Mouse (Mus musculus) hindbrain, embryonic 11.5 days (tissue): ENCODE data around the gene Vps51. TPM values are rescaled to one million over a fixed set of nuclear protein-coding genes. Genes with fewer than 3 reads are reported as not detected.

Source experiments
- ATAC-seq: fragments of 200-750 bp; cut with Nextera tagmentation; 2 replicates; pipeline ENCODE4 v1.8.0; 2017; ENCODE audit warnings: mild to moderate bottlenecking, moderate TSS enrichment, moderate library complexity; ENCODE audit not compliant: low FRiP score
- DNase-seq: peaks from one replicate; pipeline ENCODE4 v3.0.0-alpha.2; 2015; ENCODE audit warnings: low spot score
- H3K27ac ChIP-seq: fragments of 300-500 bp; sonication (generic); 2 replicates; pipeline ENCODE4 v1.5.1; 2014; ENCODE audit warnings: mild to moderate bottlenecking, low read depth, low read length
- H3K27me3 ChIP-seq: fragments of 300-500 bp; sonication (generic); 2 replicates; pipeline ENCODE4 v1.6.1; 2014; ENCODE audit warnings: mild to moderate bottlenecking, low read length, moderate library complexity, mixed read lengths; ENCODE audit not compliant: control insufficient read depth, insufficient read depth
- H3K36me3 ChIP-seq: fragments of 300-500 bp; sonication (generic); 2 replicates; pipeline ENCODE4 v1.6.1; 2014; ENCODE audit warnings: mild to moderate bottlenecking, low read length, moderate library complexity, mixed read lengths; ENCODE audit not compliant: control insufficient read depth, insufficient read depth
- H3K4me1 ChIP-seq: fragments of 300-500 bp; sonication (generic); replicated peaks from 2 replicates; pipeline ENCODE4 v1.6.1; 2014; ENCODE audit warnings: low read length, mixed read lengths; ENCODE audit not compliant: control insufficient read depth, insufficient read depth
- H3K4me2 ChIP-seq: fragments of 300-500 bp; sonication (generic); replicated peaks from 2 replicates; pipeline ENCODE4 v1.6.1; 2014; ENCODE audit warnings: mild to moderate bottlenecking, low read depth, low read length
- H3K4me3 ChIP-seq: fragments of 300-500 bp; sonication (generic); 2 replicates; pipeline ENCODE4 v1.5.1; 2014; ENCODE audit warnings: low read depth, low read length
- H3K9ac ChIP-seq: fragments of 300-500 bp; sonication (generic); 2 replicates; pipeline ENCODE4 v1.6.1; 2014; ENCODE audit warnings: low read depth, low read length
- H3K9me3 ChIP-seq: fragments of 300-500 bp; sonication (generic); 2 replicates; pipeline ENCODE4 v1.6.1; 2016; ENCODE audit warnings: low read length; ENCODE audit not compliant: control insufficient read depth
- WGBS: fragments of 180-500 bp; shearing (Covaris S2); extraction: QIAGEN DNeasy Blood & Tissue Kit; methylation state at CpG from one replicate; pipeline ENCODE4 v1.1.7; 2014; 5-methylcytosine and 5-hydroxymethylcytosine counted together
- polyA plus RNA-seq: library from polyadenylated mRNA; unstranded; fragments of >200 nt; fragmentation: Nextera tagmentation; extraction: Ambion mirVana; gene quantifications from 2 replicates; pipeline ENCODE4 v1.2.1, GENCODE M21; 2014

Vps51 gene
- polyA plus RNA-seq, 1 experiment from 2014 or later = 47.4 TPM

DNA sequence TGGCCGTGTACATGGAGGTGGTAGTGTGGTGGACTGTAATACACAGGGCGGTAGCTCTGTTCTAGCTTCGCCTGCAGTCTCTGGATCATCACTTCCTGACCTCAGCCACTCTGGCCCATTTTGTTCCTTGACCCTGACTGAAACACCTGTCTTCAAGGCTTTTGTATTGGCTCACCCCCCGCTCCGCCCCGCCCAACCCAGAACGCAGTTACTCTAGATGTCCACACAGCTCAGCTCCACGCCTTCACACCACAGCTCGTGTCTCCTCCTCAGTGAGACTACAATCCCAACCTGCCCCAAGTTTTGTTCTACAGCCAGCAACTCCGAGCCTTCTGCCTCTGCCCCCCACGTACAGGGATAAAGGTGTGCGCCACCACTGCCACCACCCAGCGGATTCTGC, 11.8 kb upstream of the Vps51 start:
- H3K36me3 ChIP-seq = peaks cover 12% of the 10 kb centered on the region
- WGBS = 98% methylated on average over 13 of the region's 13 CpGs
- H3K4me3 ChIP-seq = no peak overlapping the region
- no peak overlapping the region for H3K4me2 ChIP-seq
- DNase-seq = no peak
- no peaks in the 10 kb centered on the region for H3K27me3 ChIP-seq
- H3K9me3 ChIP-seq = no peaks in the 10 kb centered on the region
- H3K9ac ChIP-seq = no peak overlapping the region
- no peak overlapping the region for H3K27ac ChIP-seq
- ATAC-seq = no peak
- H3K4me1 ChIP-seq = peaks cover 4% of the 10 kb centered on the region

DNA sequence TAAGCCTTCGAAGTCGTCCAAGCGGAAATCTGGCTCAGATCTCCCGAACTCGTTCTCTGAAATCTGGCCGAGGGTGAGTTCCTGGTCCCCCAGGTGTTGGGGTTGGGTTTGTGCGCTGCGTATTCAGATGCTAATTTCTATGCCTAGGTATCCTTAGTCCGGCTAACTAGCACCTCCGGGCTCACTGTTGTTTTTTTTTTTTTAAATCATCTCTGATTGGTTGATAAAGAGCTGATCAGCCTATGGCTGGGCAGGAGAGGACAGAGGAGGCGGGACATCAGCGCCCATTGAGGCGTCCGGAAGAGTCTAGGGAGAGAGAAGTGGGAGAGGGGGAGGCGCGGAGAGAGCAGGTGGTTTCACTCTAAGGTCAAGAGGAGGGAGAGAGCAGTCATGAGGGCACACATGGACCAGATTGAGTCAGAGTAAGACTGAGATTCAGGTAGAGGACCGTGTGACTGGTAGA, 8.4 kb upstream of the Vps51 start:
- Histone ChIP-seq H3K27me3 (no peaks in the 10 kb centered on the region), H3K4me3 (peak overlapping the region; percentile 78), H3K4me1 (peaks cover 6% of the 10 kb centered on the region), H3K9ac (peak overlapping the region; percentile 59), H3K4me2 (peak overlapping the region; percentile 90), H3K36me3 (peaks cover 3% of the 10 kb centered on the region), H3K27ac (no peak overlapping the region), H3K9me3 (no peaks in the 10 kb centered on the region)
- WGBS = under 1% methylated on average over 17 of the region's 17 CpGs
- ATAC-seq (peak; percentile 78), DNase-seq (peak; percentile 77)

DNA sequence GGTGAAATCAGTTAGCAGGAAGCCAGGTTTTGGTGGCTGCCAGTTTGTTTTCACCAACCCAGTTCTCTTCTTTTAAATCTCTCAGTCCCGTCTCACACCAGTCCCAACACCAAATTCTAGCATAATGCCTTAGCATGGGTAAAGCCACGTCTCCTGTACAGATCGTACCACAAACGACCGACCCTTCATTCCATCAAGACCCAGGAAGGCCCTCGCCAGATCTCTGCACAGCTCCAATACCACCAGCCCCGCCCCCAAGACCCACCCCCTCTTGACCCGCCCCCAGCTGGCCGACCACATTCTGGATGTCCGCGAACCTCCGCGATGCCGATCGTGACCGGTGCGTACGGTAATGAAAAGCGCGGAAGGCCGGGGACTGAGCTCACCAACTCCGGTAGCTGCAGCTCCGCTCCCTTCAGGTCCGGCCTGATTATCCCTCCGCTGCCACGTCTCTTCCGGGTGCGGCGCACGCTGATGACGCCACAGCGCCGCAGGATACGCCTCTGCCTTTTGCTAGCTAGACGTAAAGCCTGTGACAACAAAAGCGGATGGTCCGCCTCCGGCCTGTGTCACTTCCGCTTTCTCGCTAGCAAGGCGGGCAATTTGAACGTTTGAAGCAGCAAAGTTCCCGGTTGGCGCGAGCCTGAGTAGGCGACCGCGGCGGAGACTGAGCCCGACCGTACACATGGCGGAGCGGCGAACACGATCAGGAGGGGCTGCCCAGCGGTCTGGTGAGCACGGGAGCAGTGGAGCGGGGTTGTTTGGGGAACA, 7.6 kb upstream of the Vps51 start, which contains the start of the genes Zfpl1 and Cdca5:
Gene Zfpl1 (minus strand): TSS at position 479 of the 771 bp plus-strand sequence.
Gene Cdca5 (plus strand): TSS at position 506 of the 771 bp plus-strand sequence.
- Histone ChIP-seq H3K4me2 (peak within 1 kb of the TSS; percentile 90), H3K36me3 (no peaks in the 10 kb centered on the region; the same call in 1 of the 2 replicates), H3K9ac (peak within 1 kb of the TSS; percentile 73), H3K4me1 (peaks cover 6% of the 10 kb centered on the region), H3K27me3 (no peaks in the 10 kb centered on the region), H3K27ac (peak within 1 kb of the TSS; percentile 58; the same call in 1 of the 2 replicates), H3K9me3 (no peaks in the 10 kb centered on the region), H3K4me3 (peak within 1 kb of the TSS; percentile 78)
- DNase-seq = peak; percentile 100
- WGBS = under 1% methylated on average over 58 of the region's 58 CpGs
- peak; percentile 89 for ATAC-seq

DNA sequence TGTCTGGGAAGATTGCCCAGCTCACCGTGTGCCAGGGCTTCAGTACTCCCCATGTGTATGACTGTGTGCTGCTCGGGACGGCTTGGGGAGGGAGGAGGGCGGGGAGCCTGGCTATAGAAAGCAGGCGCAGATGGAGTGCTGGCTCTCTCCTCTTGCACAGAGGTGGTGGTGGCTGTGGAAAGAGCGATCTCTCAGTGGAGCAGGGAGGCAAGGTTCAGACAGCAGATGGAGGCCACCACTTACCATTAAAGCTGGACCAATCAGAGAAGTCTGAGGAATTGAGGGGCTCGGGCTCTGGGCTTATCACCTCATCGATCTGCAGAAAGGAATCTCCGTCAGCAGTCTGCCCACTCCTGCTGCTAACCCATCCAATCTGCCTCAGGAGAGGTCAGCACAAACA, 5.1 kb upstream of the Vps51 start, which contains the start of gene Gm28374:
Gene Gm28374 (minus strand): TSS at position 101 of the 400 bp plus-strand sequence.
- Histone ChIP-seq H3K27ac (no peak within 1 kb of the TSS), H3K4me2 (no peak within 1 kb of the TSS), H3K4me1 (peaks cover 6% of the 10 kb centered on the region), H3K4me3 (no peak within 1 kb of the TSS), H3K27me3 (no peaks in the 10 kb centered on the region), H3K9me3 (no peaks in the 10 kb centered on the region), H3K9ac (no peak within 1 kb of the TSS), H3K36me3 (no peaks in the 10 kb centered on the region)
- DNase-seq = no peak
- 90% methylated on average over 9 of the region's 9 CpGs for WGBS
- no peak for ATAC-seq

DNA sequence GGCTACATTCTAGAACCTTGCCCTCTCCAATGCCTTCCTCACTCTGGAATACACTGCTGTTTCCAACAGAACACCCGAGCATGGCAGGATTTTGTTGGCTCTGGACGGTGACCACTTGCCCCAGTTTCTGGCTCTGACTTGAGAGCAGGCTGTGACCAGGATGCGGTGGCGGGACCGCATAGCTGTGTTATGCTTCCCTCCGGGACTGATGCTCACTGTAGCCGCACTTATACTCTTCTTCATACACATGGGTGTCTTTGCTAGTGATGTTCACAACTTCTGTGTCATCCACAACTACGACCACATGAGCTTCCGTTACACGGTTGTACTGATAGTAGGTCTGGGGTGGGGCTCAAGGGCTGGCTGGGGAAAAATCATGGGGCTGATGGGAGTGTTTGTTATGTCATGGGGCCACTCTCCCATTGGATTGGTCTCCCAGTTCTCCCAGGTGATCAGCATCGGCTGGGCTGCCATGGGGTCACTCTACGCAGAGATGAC, 3.0 kb upstream of the Vps51 start, which contains the start of gene Tmem262:
Gene Tmem262 (plus strand): TSS at position 51 of the 498 bp plus-strand sequence.
- ATAC-seq = no peak
- H3K4me1 ChIP-seq = peaks cover 12% of the 10 kb centered on the region
- no peak within 1 kb of the TSS for H3K4me2 ChIP-seq
- no peak within 1 kb of the TSS for H3K4me3 ChIP-seq
- no peak within 1 kb of the TSS for H3K27ac ChIP-seq
- H3K27me3 ChIP-seq = no peaks in the 10 kb centered on the region
- H3K9ac ChIP-seq = no peak within 1 kb of the TSS
- no peaks in the 10 kb centered on the region for H3K9me3 ChIP-seq
- H3K36me3 ChIP-seq = no peaks in the 10 kb centered on the region
- 93% methylated on average over 12 of the region's 12 CpGs for WGBS
- no peak for DNase-seq

DNA sequence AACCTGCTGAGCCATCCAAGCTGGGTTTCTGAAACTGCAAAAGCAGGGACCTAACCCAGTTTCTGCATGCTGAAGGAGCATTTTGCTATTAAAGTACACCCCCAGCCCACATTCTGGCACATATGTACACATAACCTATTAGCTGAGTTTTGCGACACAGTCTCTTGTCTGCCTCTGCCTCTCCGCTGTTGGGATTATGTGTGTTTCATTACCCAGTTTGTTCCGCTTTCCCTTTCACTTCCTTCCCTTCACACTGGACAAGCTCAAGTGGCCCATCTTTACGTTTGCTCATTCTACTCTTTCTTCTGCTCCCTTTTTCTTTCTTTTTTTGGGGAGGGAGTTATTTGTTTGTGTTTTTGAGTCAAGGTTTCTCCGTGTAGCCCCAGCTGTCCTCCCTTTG, 3.1 kb downstream of the Vps51 start:
- DNase-seq (no peak), ATAC-seq (no peak)
- H3K9ac ChIP-seq = no peak overlapping the region
- 97% methylated on average over 5 of the region's 5 CpGs for WGBS
- 0 out of 2 replicates have a peak, but pooled peaks cover 5% of the 10 kb centered on the region for H3K36me3 ChIP-seq
- no peak overlapping the region for H3K4me2 ChIP-seq
- H3K4me1 ChIP-seq = peaks cover 5% of the 10 kb centered on the region; the same call in 1 of the 2 replicates
- H3K4me3 ChIP-seq = no peak overlapping the region
- no peaks in the 10 kb centered on the region for H3K9me3 ChIP-seq
- no peak overlapping the region for H3K27ac ChIP-seq
- no peaks in the 10 kb centered on the region for H3K27me3 ChIP-seq

DNA sequence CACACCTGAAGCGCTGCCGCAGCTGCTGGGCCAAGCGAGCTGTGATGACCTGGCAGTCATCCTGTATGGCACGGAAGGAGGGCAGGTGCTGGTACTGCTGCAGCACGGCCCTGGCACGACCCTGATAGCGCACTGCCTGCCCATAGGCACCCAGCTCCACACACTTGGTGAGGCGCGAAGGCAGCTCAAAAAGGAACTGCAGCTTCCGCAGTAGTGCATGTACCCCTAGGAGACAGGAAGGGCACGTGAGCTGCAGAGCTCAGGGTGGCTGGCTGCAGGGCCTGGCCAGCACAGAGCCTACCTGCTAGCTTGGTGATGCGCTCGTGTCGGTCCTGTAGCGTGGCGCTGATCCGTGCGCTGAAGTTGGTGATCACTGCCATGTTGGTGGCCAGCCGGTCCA, 5.8 kb downstream of the Vps51 start:
- Histone ChIP-seq H3K27ac (no peak overlapping the region), H3K9me3 (no peaks in the 10 kb centered on the region), H3K9ac (no peak overlapping the region), H3K27me3 (no peaks in the 10 kb centered on the region), H3K4me2 (no peak overlapping the region), H3K4me1 (peaks cover 10% of the 10 kb centered on the region), H3K36me3 (0 out of 2 replicates have a peak, but pooled peaks cover 5% of the 10 kb centered on the region), H3K4me3 (no peak overlapping the region)
- DNase-seq (no peak), ATAC-seq (no peak)
- 94% methylated on average over 19 of the region's 19 CpGs for WGBS

DNA sequence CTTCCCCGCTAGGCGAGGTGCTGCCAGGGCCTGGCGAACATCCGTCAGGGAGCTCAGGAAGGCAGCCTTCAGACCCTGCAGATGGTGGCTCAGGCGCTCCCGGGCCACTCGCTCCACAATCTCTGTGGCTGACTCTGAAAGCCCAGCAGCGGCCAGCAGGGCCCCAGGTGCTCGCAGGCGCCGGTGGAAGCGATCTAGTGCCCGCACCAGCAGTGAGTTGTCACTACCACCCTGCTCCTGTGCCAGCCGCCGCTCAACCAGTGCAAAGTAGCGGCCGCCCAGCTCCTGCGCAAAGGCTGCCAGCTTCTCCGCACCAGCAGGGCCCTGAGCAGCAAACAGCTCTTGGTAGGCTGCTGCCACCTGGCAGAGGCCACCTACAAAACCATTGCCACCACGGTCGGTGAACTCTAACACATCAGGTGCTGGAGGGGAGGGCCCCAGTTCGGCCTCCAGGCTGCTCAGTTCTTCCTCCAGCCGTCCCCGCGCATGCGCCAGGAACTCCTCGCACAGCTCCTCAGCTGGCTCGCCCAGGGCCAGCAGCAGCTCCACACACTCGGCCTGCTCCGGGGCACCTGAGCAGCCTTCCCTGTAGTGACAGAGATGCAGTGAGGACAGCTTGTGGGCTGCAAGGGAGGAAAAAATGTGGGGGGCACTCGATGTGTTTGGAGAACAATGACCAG, 6.3 kb downstream of the Vps51 start:
- 94% methylated on average over 31 of the region's 31 CpGs for WGBS
- DNase-seq (no peak), ATAC-seq (no peak)
- Histone ChIP-seq H3K9ac (no peak overlapping the region), H3K4me1 (peaks cover 7% of the 10 kb centered on the region), H3K4me3 (no peak overlapping the region), H3K27me3 (no peaks in the 10 kb centered on the region), H3K9me3 (no peaks in the 10 kb centered on the region), H3K36me3 (0 out of 2 replicates have a peak, but pooled peaks cover 5% of the 10 kb centered on the region), H3K27ac (no peak overlapping the region), H3K4me2 (no peak overlapping the region)
